8 mouse cellular contexts compared by ENCODE assay signal in genomic region chr5:151154780-151155179, GRCm38 (mm10).
DNase-seq lines count a peak whose midpoint lies in the region; ATAC-seq lines count a peak whose summit lies in the region.

No protein-coding gene starts in this region.

- H3K36me3 ChIP-seq in midbrain, embryonic 10.5 days: no peaks in the 10 kb centered on the region
- no peaks in the 10 kb centered on the region for H3K36me3 ChIP-seq in midbrain, embryonic 16.5 days (ENCODE audit: control insufficient read depth, insufficient read depth, low read length)
- no peaks in the 10 kb centered on the region for H3K36me3 ChIP-seq in heart, embryonic 13.5 days
- no peaks in the 10 kb centered on the region for H3K36me3 ChIP-seq in liver, embryonic 11.5 days (ENCODE audit: control insufficient read depth, insufficient read depth, low read length)
- H3K36me3 ChIP-seq in hindbrain, embryonic 14.5 days (replicated peaks; ENCODE audit: control insufficient read depth, insufficient read depth): no peaks in the 10 kb centered on the region

- H3K27ac ChIP-seq in midbrain, embryonic 10.5 days (replicated peaks): 0 out of 2 replicates have a peak overlapping the region, but pooled peaks have one; percentile 38
- H3K27ac ChIP-seq in midbrain, embryonic 16.5 days (ENCODE audit: low read length): no peak overlapping the region
- 0 out of 2 replicates have a peak overlapping the region, but pooled peaks have one; percentile 40 for H3K27ac ChIP-seq in heart, embryonic 13.5 days (replicated peaks)
- no peak overlapping the region for H3K27ac ChIP-seq in liver, embryonic 11.5 days (ENCODE audit: low read depth, low read length)
- no peak overlapping the region for H3K27ac ChIP-seq in hindbrain, embryonic 14.5 days

- WGBS in midbrain, embryonic 10.5 days: 51% methylated on average over 3 of the region's 3 CpGs
- WGBS in midbrain, embryonic 16.5 days: 55% methylated on average over 3 of the region's 3 CpGs
- 33% methylated on average over 3 of the region's 3 CpGs for whole genome bisulfite sequencing in heart, embryonic 13.5 days
- WGBS in liver, embryonic 11.5 days: 43% methylated on average over 3 of the region's 3 CpGs
- 43% methylated on average over 3 of the region's 3 CpGs for WGBS in hindbrain, embryonic 14.5 days

- H3K4me2 ChIP-seq in midbrain, embryonic 16.5 days (ENCODE audit: low read length): no peak overlapping the region
- H3K4me2 ChIP-seq in heart, embryonic 13.5 days: no peak overlapping the region
- no peak overlapping the region for H3K4me2 ChIP-seq in liver, embryonic 11.5 days
- H3K4me2 ChIP-seq in hindbrain, embryonic 14.5 days (replicated peaks): no peak overlapping the region

- intact Hi-C loops in left cerebral cortex, postnatal 14 days (cut with DNase I): loop anchor here (5.0 kb wide), 1 partner anchor 38 kb away; no protein-coding TSS in a partner anchor

- no peaks in the 10 kb centered on the region for H3K27me3 ChIP-seq in midbrain, embryonic 10.5 days (ENCODE audit: low read depth, poor library complexity, severe bottlenecking)
- H3K27me3 ChIP-seq in midbrain, embryonic 16.5 days (ENCODE audit: control insufficient read depth, insufficient read depth, low read depth, low read length): no peaks in the 10 kb centered on the region
- H3K27me3 ChIP-seq in heart, embryonic 13.5 days (replicated peaks): no peaks in the 10 kb centered on the region
- H3K27me3 ChIP-seq in liver, embryonic 11.5 days (replicated peaks; ENCODE audit: control insufficient read depth, insufficient read depth, low read length): no peaks in the 10 kb centered on the region
- no peaks in the 10 kb centered on the region for H3K27me3 ChIP-seq in hindbrain, embryonic 14.5 days (ENCODE audit: control insufficient read depth, insufficient read depth, low read length)

- H3K4me1 ChIP-seq in midbrain, embryonic 10.5 days: peaks cover 10% of the 10 kb centered on the region
- no peaks in the 10 kb centered on the region for H3K4me1 ChIP-seq in midbrain, embryonic 16.5 days (ENCODE audit: control insufficient read depth, insufficient read depth, low read length)
- H3K4me1 ChIP-seq in heart, embryonic 13.5 days: peaks cover 19% of the 10 kb centered on the region
- peaks cover 4% of the 10 kb centered on the region; the same call in 1 of the 2 replicates for H3K4me1 ChIP-seq in liver, embryonic 11.5 days (replicated peaks; ENCODE audit: control insufficient read depth, insufficient read depth, low read length)
- H3K4me1 ChIP-seq in hindbrain, embryonic 14.5 days (replicated peaks; ENCODE audit: control insufficient read depth, insufficient read depth, low read length): 0 out of 2 replicates have a peak, but pooled peaks cover 1% of the 10 kb centered on the region

- no peaks in the 10 kb centered on the region for H3K9me3 ChIP-seq in midbrain, embryonic 10.5 days (replicated peaks)
- no peaks in the 10 kb centered on the region for H3K9me3 ChIP-seq in midbrain, embryonic 16.5 days (replicated peaks; ENCODE audit: control insufficient read depth, low read length, poor library complexity, severe bottlenecking)
- no peaks in the 10 kb centered on the region for H3K9me3 ChIP-seq in heart, embryonic 13.5 days
- no peaks in the 10 kb centered on the region for H3K9me3 ChIP-seq in liver, embryonic 11.5 days (ENCODE audit: control insufficient read depth, low read length)
- H3K9me3 ChIP-seq in hindbrain, embryonic 14.5 days (ENCODE audit: control insufficient read depth, low read length): no peaks in the 10 kb centered on the region

- no peak for DNase-seq in midbrain, embryonic 10.5 days (ENCODE audit: low spot score)
- DNase-seq in liver, embryonic 11.5 days (ENCODE audit: low spot score): no peak
- no peak for DNase-seq in yolk sac, embryonic 10.5 days (ENCODE audit: low spot score)
- DNase-seq in left cerebral cortex, adult 11 months (ENCODE audit: low spot score): no peak
- no peak for DNase-seq in left cerebral cortex, postnatal 14 days (ENCODE audit: low spot score in 2 of 2)
- DNase-seq in hindbrain, embryonic 14.5 days (ENCODE audit: low spot score): no peak

- no peak overlapping the region for H3K9ac ChIP-seq in midbrain, embryonic 16.5 days (ENCODE audit: low read depth, low read length)
- no peak overlapping the region for H3K9ac ChIP-seq in heart, embryonic 13.5 days
- no peak overlapping the region for H3K9ac ChIP-seq in liver, embryonic 11.5 days (ENCODE audit: low read depth, low read length)
- no peak overlapping the region for H3K9ac ChIP-seq in hindbrain, embryonic 14.5 days

- no peak for ATAC-seq in midbrain, embryonic 16.5 days
- ATAC-seq in heart, embryonic 13.5 days (ENCODE audit: extremely low read depth, insufficient number of reproducible peaks, low FRiP score, low TSS enrichment): no peak
- peak; percentile 60 for ATAC-seq in liver, embryonic 11.5 days (replicated peaks; ENCODE audit: low FRiP score)
- ATAC-seq in hindbrain, embryonic 14.5 days (ENCODE audit: low FRiP score): no peak

- no peak overlapping the region for H3K4me3 ChIP-seq in midbrain, embryonic 10.5 days
- no peak overlapping the region for H3K4me3 ChIP-seq in midbrain, embryonic 16.5 days (ENCODE audit: low read depth, low read length)
- H3K4me3 ChIP-seq in heart, embryonic 13.5 days: no peak overlapping the region
- H3K4me3 ChIP-seq in liver, embryonic 11.5 days (ENCODE audit: low read depth, low read length): no peak overlapping the region
- no peak overlapping the region for H3K4me3 ChIP-seq in hindbrain, embryonic 14.5 days (replicated peaks; ENCODE audit: low read length)

Comparison
In these comparisons a context has a peak if more than half of its experiments do, and no peak if none do; other contexts are left out.
1. H3K27ac ChIP-seq: peak in midbrain, embryonic 10.5 days (single experiment) and heart, embryonic 13.5 days (single experiment); none in midbrain, embryonic 16.5 days (single experiment), liver, embryonic 11.5 days (single experiment) and hindbrain, embryonic 14.5 days (single experiment).